Mouse (Mus musculus) stomach, postnatal 0 days (tissue): Measurements from ENCODE around the gene Dhrs13. TPM values are rescaled to one million over a fixed set of nuclear protein-coding genes. Genes with fewer than 3 reads are reported as not detected.
A peak's percentile ranks its signal among the peaks of the same experiment; 100 is the strongest.

ENCODE experiments used
- ATAC-seq: fragments of 200-750 bp; cut with Nextera tagmentation; 2 replicates; pipeline ENCODE4 v1.8.0; 2017; ENCODE audit not compliant: low FRiP score, low TSS enrichment
- DNase-seq: peaks from one replicate; pipeline ENCODE4 v3.0.0-alpha.2; 2016; ENCODE audit warnings: low spot score
- H3K27ac ChIP-seq: fragments of 300-500 bp; sonication (generic); replicated peaks from 2 replicates; pipeline ENCODE4 v1.5.1; 2014; ENCODE audit warnings: mild to moderate bottlenecking, control low read depth
- H3K27me3 ChIP-seq: fragments of 300-500 bp; sonication (generic); 2 replicates; pipeline ENCODE4 v1.6.1; 2014; ENCODE audit warnings: low read length; ENCODE audit not compliant: control insufficient read depth, insufficient read depth
- H3K36me3 ChIP-seq: fragments of 300-500 bp; sonication (generic); 2 replicates; pipeline ENCODE4 v1.6.1; 2014; ENCODE audit warnings: low read length, mixed read lengths; ENCODE audit not compliant: control insufficient read depth, insufficient read depth
- H3K4me1 ChIP-seq: fragments of 300-500 bp; sonication (generic); replicated peaks from 2 replicates; pipeline ENCODE4 v1.6.1; 2014; ENCODE audit warnings: antibody characterized with exemption; ENCODE audit not compliant: control insufficient read depth, insufficient read depth
- H3K4me2 ChIP-seq: fragments of 300-500 bp; sonication (generic); replicated peaks from 2 replicates; pipeline ENCODE4 v1.6.1; 2014; ENCODE audit warnings: low read depth, mild to moderate bottlenecking, control low read depth, moderate library complexity
- H3K4me3 ChIP-seq: fragments of 300-500 bp; sonication (generic); 2 replicates; pipeline ENCODE4 v1.5.1; 2014; ENCODE audit warnings: low read depth, low read length, control low read depth
- H3K9ac ChIP-seq: fragments of 300-500 bp; sonication (generic); 2 replicates; pipeline ENCODE4 v1.6.1; 2014; ENCODE audit warnings: mild to moderate bottlenecking, low read length, control low read depth, mixed read lengths
- H3K9me3 ChIP-seq: fragments of 300-500 bp; sonication (generic); 2 replicates; pipeline ENCODE4 v1.6.1; 2016; ENCODE audit warnings: low read length; ENCODE audit not compliant: control insufficient read depth
- CTCF ChIP-seq: IDR thresholded peaks from 2 replicates; pipeline ENCODE4 v1.5.1; 2016; ENCODE audit warnings: antibody characterized with exemption, low read depth, mild to moderate bottlenecking, moderate library complexity
- EP300 ChIP-seq: optimal IDR thresholded peaks from 2 replicates; pipeline ENCODE3; 2016; ENCODE audit warnings: antibody characterized with exemption
- WGBS: fragments of 180-500 bp; shearing (Covaris S2); extraction: QIAGEN DNeasy Blood & Tissue Kit; methylation state at CpG from one replicate; pipeline ENCODE4 v1.1.7; 2014; 5-methylcytosine and 5-hydroxymethylcytosine counted together
- polyA plus RNA-seq: library from polyadenylated mRNA; unstranded; fragments of >200 nt; fragmentation: Nextera tagmentation; extraction: Ambion mirVana; gene quantifications from 2 replicates; pipeline ENCODE4 v1.2.1, GENCODE M21; 2015

Dhrs13 gene
- polyA plus RNA-seq, 1 experiment from 2014 or later, result 7.3 TPM

DNA sequence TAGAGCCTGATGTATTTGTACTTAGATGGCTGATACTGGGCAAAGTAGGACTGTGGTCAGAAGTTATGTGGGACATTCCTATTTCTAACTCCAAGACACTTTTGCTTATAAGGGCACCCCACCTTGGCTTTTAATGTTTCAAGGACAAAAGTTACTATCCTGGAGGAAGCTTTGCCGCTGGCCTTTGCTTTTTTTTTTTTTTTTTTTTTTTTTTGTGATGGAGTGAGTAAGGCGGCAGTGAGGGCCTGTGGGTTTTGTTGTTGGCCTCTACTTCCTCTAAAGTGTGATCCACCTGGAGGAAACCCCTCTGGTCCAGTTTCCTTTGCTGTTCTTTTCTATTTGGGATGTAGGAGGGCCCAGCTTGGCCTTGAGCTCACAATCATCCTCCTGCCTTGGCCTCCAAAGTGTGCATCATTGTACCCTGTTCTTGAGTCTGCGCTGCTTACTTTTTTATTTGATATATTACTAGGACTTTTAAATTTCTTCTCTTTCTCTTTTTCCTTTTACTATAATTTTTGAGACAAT is 46.5 kb upstream of the Dhrs13 start:
- Histone ChIP-seq H3K27ac (no peak overlapping the region; the same call in 1 of the 2 replicates), H3K4me3 (peak overlapping the region; percentile 73), H3K27me3 (no peaks in the 10 kb centered on the region), H3K36me3 (peaks cover 3% of the 10 kb centered on the region; the same call in 1 of the 2 replicates), H3K9me3 (no peaks in the 10 kb centered on the region), H3K4me2 (peak overlapping the region; percentile 90), H3K4me1 (no peaks in the 10 kb centered on the region), H3K9ac (no peak overlapping the region)
- ATAC-seq (no peak), DNase-seq (no peak)
- WGBS, result 68% methylated on average over 3 of the region's 3 CpGs
- TF ChIP-seq EP300, result no peak
- no peak for TF ChIP-seq CTCF

DNA sequence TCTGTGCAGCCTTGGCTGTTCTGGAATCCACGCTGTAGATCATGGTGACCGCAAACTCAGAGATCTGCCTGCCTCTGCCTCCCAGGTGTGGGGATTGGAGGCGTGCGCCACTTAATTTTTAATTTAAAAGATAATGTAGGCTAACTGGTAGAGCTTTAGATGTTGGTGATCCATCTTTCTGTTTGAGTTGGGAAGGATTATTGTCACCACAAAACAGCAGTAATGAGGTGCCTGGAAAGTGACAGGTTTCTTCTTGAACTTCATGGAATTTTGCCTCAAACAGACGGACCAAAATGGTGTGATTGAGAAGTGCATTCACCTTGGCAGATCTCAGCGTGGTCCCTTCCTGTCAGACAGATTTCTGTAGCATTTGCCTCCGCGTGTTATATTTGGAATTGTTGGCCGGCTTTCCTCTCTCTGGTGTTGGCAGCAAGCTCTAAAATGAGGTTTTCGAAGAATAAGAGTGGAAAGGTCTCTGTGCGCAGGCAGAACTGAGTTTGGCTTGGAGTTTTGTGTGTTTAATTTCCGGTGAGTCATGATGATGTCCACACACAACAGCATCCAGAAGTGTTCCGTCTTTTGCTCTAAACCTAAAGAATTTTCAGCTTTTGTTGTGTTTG is 42.9 kb upstream of the Dhrs13 start:
- no peak overlapping the region for H3K4me3 ChIP-seq
- no peak overlapping the region for H3K9ac ChIP-seq
- no peak overlapping the region for H3K27ac ChIP-seq
- 70% methylated on average over 13 of the region's 13 CpGs for WGBS
- TF ChIP-seq CTCF, result no peak
- no peak for TF ChIP-seq EP300
- no peaks in the 10 kb centered on the region for H3K4me1 ChIP-seq
- DNase-seq (no peak), ATAC-seq (no peak)
- no peak overlapping the region for H3K4me2 ChIP-seq
- H3K27me3 ChIP-seq, result no peaks in the 10 kb centered on the region
- no peaks in the 10 kb centered on the region for H3K9me3 ChIP-seq
- H3K36me3 ChIP-seq, result peaks cover 6% of the 10 kb centered on the region; the same call in 1 of the 2 replicates

DNA sequence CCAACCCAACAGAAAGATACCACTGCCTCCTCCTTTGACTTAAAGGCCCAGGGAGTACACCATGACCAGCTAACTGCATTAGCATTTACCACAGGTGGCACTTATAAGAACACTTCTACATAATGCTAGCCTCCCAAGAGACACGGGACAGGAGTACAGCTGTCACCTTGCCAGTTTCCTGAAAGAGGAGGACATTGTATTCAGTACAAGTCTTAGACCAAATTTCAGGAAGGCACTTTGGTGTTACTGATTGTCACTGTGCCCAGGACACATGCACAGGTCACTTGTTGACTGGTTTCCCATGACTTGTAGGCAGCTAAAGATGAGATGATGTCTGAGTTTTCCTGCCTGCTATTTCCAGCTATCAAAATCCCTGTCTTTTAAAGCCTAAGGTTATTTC is 36.5 kb upstream of the Dhrs13 start:
- WGBS, result 61% methylated on average over 1 of the region's 1 CpGs
- Histone ChIP-seq H3K9me3 (no peaks in the 10 kb centered on the region), H3K9ac (no peak overlapping the region), H3K4me2 (no peak overlapping the region), H3K36me3 (peaks cover 5% of the 10 kb centered on the region; the same call in 1 of the 2 replicates), H3K27me3 (no peaks in the 10 kb centered on the region), H3K27ac (no peak overlapping the region), H3K4me3 (no peak overlapping the region), H3K4me1 (no peaks in the 10 kb centered on the region)
- TF ChIP-seq CTCF (no peak), EP300 (no peak)
- DNase-seq, result no peak
- no peak for ATAC-seq

DNA sequence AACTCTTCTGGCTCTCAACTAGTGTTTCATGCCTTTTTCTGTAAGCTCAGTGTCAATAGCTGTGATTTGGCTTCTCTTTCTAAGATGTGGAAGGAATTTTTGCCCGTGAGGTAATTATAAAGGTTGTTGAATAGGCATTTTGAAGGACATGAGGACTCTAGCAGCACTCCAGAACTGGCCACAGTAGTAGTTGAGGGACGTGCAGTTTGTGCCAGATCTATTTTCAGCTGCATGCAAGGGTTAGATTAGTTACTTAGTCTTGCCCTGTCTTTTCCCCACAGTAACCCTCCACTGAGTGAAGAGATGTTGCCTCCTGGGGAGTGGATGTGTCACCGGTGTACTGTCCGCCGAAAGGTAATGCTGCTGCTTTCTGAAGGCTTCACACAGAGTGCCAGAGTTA is 25.6 kb upstream of the Dhrs13 start:
- Histone ChIP-seq H3K4me3 (no peak overlapping the region), H3K27ac (no peak overlapping the region), H3K4me1 (no peaks in the 10 kb centered on the region), H3K9me3 (no peaks in the 10 kb centered on the region), H3K36me3 (peaks cover 11% of the 10 kb centered on the region; the same call in 1 of the 2 replicates), H3K4me2 (no peak overlapping the region), H3K27me3 (no peaks in the 10 kb centered on the region), H3K9ac (no peak overlapping the region)
- no peak for ATAC-seq
- no peak for TF ChIP-seq EP300
- TF ChIP-seq CTCF, result no peak
- WGBS, result 92% methylated on average over 5 of the region's 5 CpGs
- DNase-seq, result no peak

DNA sequence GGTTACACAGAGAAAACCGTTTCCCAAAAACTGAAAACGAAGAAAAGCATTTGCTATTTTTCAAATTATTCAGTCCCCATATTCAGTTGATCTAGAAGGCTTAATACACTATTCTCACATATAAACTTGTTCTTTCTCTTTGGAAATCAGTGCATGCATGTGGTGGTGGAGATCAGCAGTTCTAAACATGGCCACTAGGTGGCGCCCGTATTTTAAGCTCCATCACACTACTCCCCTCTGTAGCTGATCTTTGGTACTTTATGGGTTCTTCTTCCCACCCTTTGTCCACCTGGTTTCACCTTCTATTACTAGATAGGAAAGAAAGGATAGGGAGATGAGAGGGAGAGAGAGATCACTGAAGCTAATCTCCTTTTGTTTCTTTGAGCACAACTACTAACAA is 12.4 kb upstream of the Dhrs13 start:
- ATAC-seq (peak; percentile 69; the same call in 1 of the 2 replicates), DNase-seq (peak; percentile 80)
- WGBS, result 21% methylated on average over 4 of the region's 4 CpGs
- Histone ChIP-seq H3K36me3 (peaks cover 56% of the 10 kb centered on the region), H3K27ac (no peak overlapping the region), H3K4me2 (no peak overlapping the region), H3K9me3 (no peaks in the 10 kb centered on the region), H3K4me1 (no peaks in the 10 kb centered on the region), H3K27me3 (no peaks in the 10 kb centered on the region), H3K4me3 (no peak overlapping the region), H3K9ac (no peak overlapping the region)
- TF ChIP-seq CTCF (peak; percentile 88), EP300 (no peak)

DNA sequence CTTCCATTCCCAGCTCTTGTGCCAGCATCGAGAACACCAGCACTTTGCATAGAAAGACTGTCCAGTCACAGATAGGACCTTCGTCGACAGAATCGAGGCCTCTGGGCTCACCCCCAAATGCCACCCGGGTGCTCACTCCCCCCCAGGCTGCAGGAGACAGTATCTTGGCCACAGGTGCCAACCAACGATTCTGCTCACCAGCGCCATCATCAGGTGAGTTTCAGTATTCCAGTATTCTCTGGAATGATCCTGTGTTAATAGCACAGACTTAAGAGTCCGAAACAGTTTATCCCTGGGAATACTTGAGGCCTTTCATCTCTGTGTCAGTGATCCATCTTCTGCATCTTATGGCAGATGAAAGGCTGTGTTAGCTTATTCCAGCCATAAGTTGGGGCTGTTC is 8.5 kb upstream of the Dhrs13 start:
- TF ChIP-seq CTCF (peak; percentile 62), EP300 (no peak)
- Histone ChIP-seq H3K27me3 (no peaks in the 10 kb centered on the region), H3K9ac (no peak overlapping the region), H3K4me2 (no peak overlapping the region), H3K9me3 (no peaks in the 10 kb centered on the region), H3K4me3 (no peak overlapping the region), H3K4me1 (no peaks in the 10 kb centered on the region), H3K36me3 (peaks cover 51% of the 10 kb centered on the region), H3K27ac (no peak overlapping the region)
- ATAC-seq (no peak), DNase-seq (peak; percentile 51)
- WGBS, result 81% methylated on average over 8 of the region's 8 CpGs
